Mouse (Mus musculus) large intestine, adult 2 months (tissue): Measurements from ENCODE around the gene Zfp518a. TPM values are rescaled to one million over a fixed set of nuclear protein-coding genes. Genes with fewer than 3 reads are reported as not detected.

ENCODE experiments used
- DNase-seq: peaks from one replicate; pipeline ENCODE4 v3.0.0-alpha.2; 2012; ENCODE audit warnings: low read depth, low spot score
- WGBS: fragments of 180-500 bp; shearing (Covaris S2); methylation state at CpG from one replicate; pipeline ENCODE4 v1.1.7; 2018; 5-methylcytosine and 5-hydroxymethylcytosine counted together
- polyA plus RNA-seq: library from polyadenylated mRNA; depleted of rRNA; stranded (reverse); fragments of >200 nt; gene quantifications from 2 replicates; pipeline ENCODE4 v1.2.3, GENCODE M21; 2012; rRNA removed

Zfp518a gene
- polyA plus RNA-seq, 1 experiment: 1.2 TPM

GRCm38 (mm10) chr19:40964936-40965850 is 70.7 kb downstream of the Zfp518a start:
- DNase-seq: no peak
- 58% methylated on average over 6 of the region's 6 CpGs for WGBS

Other genes with a start within 250 kb of the Zfp518a start
- gene Cc2d2b, start 146.0 kb upstream of the Zfp518a start, polyA plus RNA-seq: not detected in 2 replicates
- gene Ccnj, start 63.4 kb upstream of the Zfp518a start, polyA plus RNA-seq: 3.2 and 6.2 TPM in 2 replicates
- gene Blnk, start 99.8 kb downstream of the Zfp518a start, polyA plus RNA-seq: 18.8 and 19.7 TPM in 2 replicates
- gene Dntt, start 134.6 kb downstream of the Zfp518a start, polyA plus RNA-seq: 0.10 and 0.15 TPM in 2 replicates
- not detected in 2 replicates for gene Opalin, start 182.4 kb downstream of the Zfp518a start, polyA plus RNA-seq